ENCODE assay signal across 23 mouse cellular contexts in genomic region chrX:98670988-98671387, GRCm38 (mm10).
DNase-seq lines count a peak whose midpoint lies in the region; ATAC-seq and TF ChIP-seq lines count a peak whose summit lies in the region.
"Had no signal": no experiment of that assay in that cellular context is flagged by ENCODE, and none has a peak within 500 bp of the region (broad histone marks: within the 10 kb centered on the region; RNA-seq: fewer than 3 reads in every experiment).

No protein-coding gene starts in this region.

- TF ChIP-seq CTCF in lung, postnatal 0 days (IDR thresholded peaks at IDR 0.05) = no peak

- no peak overlapping the region for H3K4me2 ChIP-seq in heart, embryonic 16.5 days (ENCODE audit: low read depth, low read length)
- no peak overlapping the region for H3K4me2 ChIP-seq in lung, postnatal 0 days (replicated peaks; ENCODE audit: low read depth, low read length)
- H3K4me2 ChIP-seq: embryonic facial prominence, embryonic 13.5 days; forebrain, embryonic 12.5 days; heart, embryonic 15.5 days; hindbrain, embryonic 13.5 days had no signal

- TF ChIP-seq EP300 in lung, postnatal 0 days (IDR thresholded peaks at IDR 0.05) = peak; percentile 51

- no peak overlapping the region for H3K4me3 ChIP-seq in heart, embryonic 16.5 days (ENCODE audit: low read length)
- H3K4me3 ChIP-seq in lung, postnatal 0 days (ENCODE audit: low read depth, low read length) = no peak overlapping the region
- H3K4me3 ChIP-seq: embryonic facial prominence, embryonic 13.5 days; forebrain, embryonic 12.5 days; gastrocnemius, adult 2 months; heart, embryonic 15.5 days; hindbrain, embryonic 13.5 days had no signal

- no peak overlapping the region for H3K27ac ChIP-seq in heart, embryonic 16.5 days (ENCODE audit: low read length)
- no peak overlapping the region for H3K27ac ChIP-seq in lung, postnatal 0 days (ENCODE audit: low read length)
- H3K27ac ChIP-seq: embryonic facial prominence, embryonic 13.5 days; forebrain, embryonic 12.5 days; gastrocnemius, adult 2 months; heart, embryonic 15.5 days; hindbrain, embryonic 13.5 days; hindbrain, postnatal 0 days had no signal

- no peaks in the 10 kb centered on the region for H3K9me3 ChIP-seq in heart, embryonic 16.5 days (replicated peaks; ENCODE audit: control insufficient read depth, low read length)
- H3K9me3 ChIP-seq in lung, postnatal 0 days (ENCODE audit: low read length) = no peaks in the 10 kb centered on the region
- H3K9me3 ChIP-seq: embryonic facial prominence, embryonic 13.5 days; forebrain, embryonic 12.5 days; G1E; heart, embryonic 15.5 days; hindbrain, embryonic 13.5 days had no signal

- intact Hi-C loops in heart, postnatal 14 days (cut with DNase I) = no loop called here

- H3K27me3 ChIP-seq in heart, embryonic 16.5 days (ENCODE audit: control insufficient read depth, insufficient read depth, low read length) = no peaks in the 10 kb centered on the region
- H3K27me3 ChIP-seq in lung, postnatal 0 days (replicated peaks; ENCODE audit: insufficient read depth, low read length) = no peaks in the 10 kb centered on the region
- H3K27me3 ChIP-seq: embryonic facial prominence, embryonic 13.5 days; forebrain, embryonic 12.5 days; heart, embryonic 15.5 days; hindbrain, embryonic 13.5 days had no signal

- H3K36me3 ChIP-seq in heart, embryonic 16.5 days (ENCODE audit: control insufficient read depth, insufficient read depth) = no peaks in the 10 kb centered on the region
- H3K36me3 ChIP-seq in lung, postnatal 0 days (ENCODE audit: insufficient read depth, low read length) = no peaks in the 10 kb centered on the region
- H3K36me3 ChIP-seq: embryonic facial prominence, embryonic 13.5 days; forebrain, embryonic 12.5 days; G1E; heart, embryonic 15.5 days; hindbrain, embryonic 13.5 days had no signal

- no peak for DNase-seq in heart, postnatal 14 days
- DNase-seq in lung, postnatal 0 days (ENCODE audit: low spot score) = peak; percentile 65
- DNase-seq in lung, postnatal 10 days = no peak
- DNase-seq in NIH3T3 (ENCODE audit: low read depth) = peak; percentile 17
- DNase-seq in brain, adult 2 months (ENCODE audit: low read depth, low spot score) = peak; percentile 1
- no peak for DNase-seq in layer of hippocampus, adult 11-12 months (ENCODE audit: low spot score)
- DNase-seq: adrenal gland, postnatal 14 days; B cell, adult 2 months; cerebellum, adult 18-20 months; cerebellum, adult 9-11 months; cerebellum, postnatal 36 days; forebrain, postnatal 0 days; gastrocnemius, adult 2 months; gastrocnemius, postnatal 25 days; kidney, adult 11 months had no signal

- no peak overlapping the region for H3K9ac ChIP-seq in heart, embryonic 16.5 days (ENCODE audit: low read length)
- no peak overlapping the region for H3K9ac ChIP-seq in lung, postnatal 0 days (replicated peaks; ENCODE audit: low read depth)
- H3K9ac ChIP-seq: embryonic facial prominence, embryonic 13.5 days; forebrain, embryonic 12.5 days; forebrain, postnatal 0 days; heart, embryonic 15.5 days; hindbrain, embryonic 13.5 days had no signal

- H3K4me1 ChIP-seq in heart, embryonic 16.5 days (ENCODE audit: control insufficient read depth, insufficient read depth, low read length) = no peaks in the 10 kb centered on the region
- H3K4me1 ChIP-seq in lung, postnatal 0 days (ENCODE audit: insufficient read depth, low read depth, low read length) = no peaks in the 10 kb centered on the region
- H3K4me1 ChIP-seq: embryonic facial prominence, embryonic 13.5 days; forebrain, embryonic 12.5 days; heart, embryonic 15.5 days; hindbrain, embryonic 13.5 days had no signal

- peak; percentile 60; the same call in 1 of the 2 replicates for ATAC-seq in heart, embryonic 16.5 days (replicated peaks; ENCODE audit: extremely low read depth, insufficient read depth, low FRiP score)
- ATAC-seq in lung, postnatal 0 days = peak; percentile 77
- ATAC-seq: CD4-positive, CD25-positive, alpha-beta regulatory T cell, adult 4 months; forebrain, postnatal 0 days; hindbrain, postnatal 0 days had no signal

Comparison
In these comparisons a context has a peak if more than half of its experiments do, and no peak if none do; other contexts are left out.
1. DNase-seq: peak in lung, postnatal 0 days (single experiment), NIH3T3 (single experiment) and brain, adult 2 months (single experiment); none in heart, postnatal 14 days (0 of 2), lung, postnatal 10 days (single experiment) and layer of hippocampus, adult 11-12 months (single experiment).